Comparison of ENCODE assay signal across 8 mouse cellular contexts in genomic region chr10:41678746-41679360, GRCm38 (mm10). TPM values are rescaled to one million over a fixed set of nuclear protein-coding genes. Genes with fewer than 3 reads are reported as not detected.
DNase-seq lines count a peak whose midpoint lies in the region; ATAC-seq lines count a peak whose summit lies in the region.

No protein-coding gene starts in this region.

- H3K4me2 ChIP-seq in hindbrain, embryonic 13.5 days, result peak overlapping the region; percentile 46

- peaks cover 9% of the 10 kb centered on the region; the same call in 1 of the 2 replicates for H3K4me1 ChIP-seq in hindbrain, embryonic 13.5 days (replicated peaks)

- H3K27me3 ChIP-seq in hindbrain, embryonic 13.5 days, result peaks cover 3% of the 10 kb centered on the region

- no peaks in the 10 kb centered on the region for H3K36me3 ChIP-seq in hindbrain, embryonic 13.5 days

- H3K9ac ChIP-seq in hindbrain, embryonic 13.5 days, result no peak overlapping the region; the same call in 1 of the 2 replicates

- peak; percentile 65; the same call in 1 of the 2 replicates for ATAC-seq in hindbrain, embryonic 13.5 days (ENCODE audit: low FRiP score)

- no peaks in the 10 kb centered on the region for H3K9me3 ChIP-seq in hindbrain, embryonic 13.5 days

- peak overlapping the region; percentile 19; the same call in 1 of the 2 replicates for H3K4me3 ChIP-seq in hindbrain, embryonic 13.5 days

- peak overlapping the region; percentile 35; the same call in 1 of the 2 replicates for H3K27ac ChIP-seq in hindbrain, embryonic 13.5 days

- 28% methylated on average over 18 of the region's 18 CpGs for WGBS in hindbrain, embryonic 13.5 days

- peak; percentile 77 for DNase-seq in Muller cell, postnatal 12 days (ENCODE audit: inconsistent ontology term)
- DNase-seq in cerebellum, postnatal 10 days, result peak; percentile 98
- DNase-seq in frontal cortex, postnatal 25 days (ENCODE audit: low spot score in 2 of 2), result peak; percentile 28 to 51
- DNase-seq in layer of hippocampus, postnatal 25 days (ENCODE audit: extremely low spot score in 1 of 2, low spot score in 1 of 2), result peak; percentile 41 to 48
- peak; percentile 69 for DNase-seq in lung, postnatal 14 days
- peak; percentile 82 for DNase-seq in retina, embryonic 14.5 days (ENCODE audit: low spot score)
- DNase-seq in thymus, postnatal 25 days, result peak; percentile 75

RNA-seq across cellular contexts. Expression of gene Ccdc162, which starts 37.6 kb away (rescaled TPM):
- 0.50 and 1.5 TPM in 2 replicates for polyA plus RNA-seq in hindbrain, embryonic 13.5 days (2015; fragmentation: Nextera tagmentation; extraction: Ambion mirVana)
- 1 to 10 TPM; 1.1 to 1.2 TPM for total RNA-seq in layer of hippocampus, postnatal 25 days (2021)

Comparison
In these comparisons a context has a peak if more than half of its experiments do, and no peak if none do; other contexts are left out.
1. Peak in every context shown above with its lines: DNase-seq, ATAC-seq, H3K4me3 ChIP-seq and H3K27ac ChIP-seq.
2. DNase-seq: peak in every context shown above with its lines; median percentile 98 in cerebellum, postnatal 10 days; 82 in retina, embryonic 14.5 days; 77 in Muller cell, postnatal 12 days; 75 in thymus, postnatal 25 days; 69 in lung, postnatal 14 days; 44 in layer of hippocampus, postnatal 25 days; 40 in frontal cortex, postnatal 25 days.